Mouse (Mus musculus) G1E-ER4 (cell line): Measurements from ENCODE around the gene 6330409D20Rik. TPM values are rescaled to one million over a fixed set of nuclear protein-coding genes. Genes with fewer than 3 reads are reported as not detected.

ENCODE experiments used
- GATA1 ChIP-seq: IDR thresholded peaks from one replicate; pipeline ENCODE4 v1.8.0; 2012; ENCODE audit warnings: low read length, inconsistent platforms
- polyA plus RNA-seq: library from polyadenylated mRNA; stranded (reverse); fragments of >175 nt; gene quantifications from 2 replicates; pipeline ENCODE4 v1.2.3, GENCODE M21; 2012

6330409D20Rik gene
- polyA plus RNA-seq, 1 experiment: not detected

DNA sequence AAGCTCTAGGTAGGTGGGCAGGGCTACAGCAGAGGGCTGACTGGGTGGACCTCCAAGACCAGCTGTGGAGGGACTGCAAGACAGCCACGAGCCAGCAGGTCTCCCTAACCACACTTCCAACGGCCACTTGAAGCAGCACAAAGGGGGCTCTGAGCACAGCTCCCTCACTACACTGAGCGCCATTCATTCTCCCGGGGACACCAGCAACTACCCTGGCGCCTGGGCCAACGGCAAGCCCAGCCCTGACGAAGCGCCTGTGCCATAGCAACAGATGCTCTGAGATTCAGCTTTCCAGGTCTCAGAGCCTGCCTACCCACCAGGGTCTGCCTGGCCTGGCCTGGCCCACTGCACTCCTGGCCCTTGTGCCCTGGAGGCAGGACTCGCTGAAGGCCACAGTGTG lies 22.1 kb downstream of the 6330409D20Rik start:
- TF ChIP-seq GATA1: no peak

DNA sequence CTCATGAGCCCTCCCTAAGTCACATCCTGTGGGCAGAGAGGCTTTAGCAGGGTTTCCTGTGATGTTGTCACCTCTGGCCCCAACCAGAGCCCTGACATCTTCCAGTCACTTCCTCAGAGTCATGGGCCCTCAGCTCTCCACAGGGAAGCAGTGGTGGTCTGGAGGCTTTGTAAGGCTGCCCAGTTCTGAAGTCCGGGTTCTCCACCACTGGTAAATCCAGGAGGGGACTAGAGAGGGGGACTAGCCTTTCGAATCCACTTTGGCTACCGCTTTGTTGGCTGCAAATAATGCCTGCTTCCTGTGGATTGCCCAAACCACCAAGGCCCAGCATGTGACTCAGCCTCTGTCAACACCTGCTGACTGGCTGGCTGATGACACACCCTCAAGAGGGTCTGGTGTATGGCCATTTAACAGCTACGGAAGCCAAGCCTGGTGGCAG lies 25.8 kb downstream of the 6330409D20Rik start:
- no peak for TF ChIP-seq GATA1

DNA sequence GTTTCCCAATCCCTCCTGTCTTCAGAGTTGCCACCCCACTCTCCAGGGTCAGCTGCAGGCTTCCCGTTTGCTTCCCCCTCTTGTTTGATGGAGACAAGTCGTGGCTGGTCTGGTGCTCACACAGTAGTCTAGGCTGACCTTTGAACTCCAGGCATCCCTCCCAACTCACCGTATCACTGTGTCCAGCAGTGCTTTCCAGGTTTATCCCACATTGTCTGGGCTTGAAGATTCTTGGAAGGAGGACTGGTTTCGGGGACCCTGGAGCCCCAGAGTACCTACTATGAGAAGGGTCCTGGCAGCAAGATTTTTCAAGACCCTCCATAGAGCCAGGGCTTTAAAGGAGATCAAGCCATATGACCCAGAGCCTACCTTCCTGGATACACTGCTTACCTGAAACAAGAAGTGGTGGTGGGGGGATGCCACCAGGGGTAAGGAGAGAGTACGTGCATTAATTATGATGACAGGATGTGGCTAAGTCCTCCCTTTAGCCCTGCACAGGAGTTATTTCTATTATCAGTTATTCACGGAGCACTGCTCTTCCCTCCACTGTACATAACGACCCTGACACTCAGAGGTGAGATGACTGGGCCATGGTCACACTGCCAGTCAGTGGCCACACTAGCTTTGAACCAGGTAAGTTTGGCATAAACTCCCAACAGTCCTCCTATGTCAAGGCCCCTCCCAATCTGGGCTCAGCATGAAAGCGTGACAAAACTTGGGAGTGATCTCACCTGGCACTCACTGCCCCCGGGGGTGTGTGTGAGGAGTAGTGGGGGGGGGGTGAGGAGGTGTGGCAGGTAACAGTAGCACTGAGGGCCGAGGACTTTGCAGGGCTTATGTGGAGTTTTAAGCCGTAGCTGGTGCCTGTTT lies 26.5 kb downstream of the 6330409D20Rik start:
- no peak for TF ChIP-seq GATA1

- no peak for TF ChIP-seq GATA1
Observed at GRCm38 (mm10) chr2:32712934-32713817, 27.6 kb downstream of the 6330409D20Rik start, which contains the start of gene Cdk9. Cdk9 (minus strand) TSS chr2:32713076.

DNA sequence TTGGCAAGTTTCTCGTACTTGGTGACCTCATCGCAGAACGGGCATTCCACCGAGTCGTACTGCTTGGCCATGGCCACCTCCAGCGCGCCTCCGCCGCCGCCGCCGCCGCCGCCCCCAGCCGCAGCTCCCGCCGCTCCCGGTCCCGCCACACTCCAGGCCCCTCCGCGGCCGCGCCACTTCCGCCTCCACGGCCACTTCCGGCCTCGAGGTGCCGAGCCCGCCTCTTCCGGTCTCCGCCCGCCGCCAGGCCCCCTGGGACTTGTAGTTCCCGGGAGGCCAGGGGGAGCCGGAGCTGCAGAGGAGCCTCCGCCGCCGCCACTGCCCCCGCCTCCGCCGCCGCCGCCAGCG lies 28.3 kb downstream of the 6330409D20Rik start:
- no peak for TF ChIP-seq GATA1

DNA sequence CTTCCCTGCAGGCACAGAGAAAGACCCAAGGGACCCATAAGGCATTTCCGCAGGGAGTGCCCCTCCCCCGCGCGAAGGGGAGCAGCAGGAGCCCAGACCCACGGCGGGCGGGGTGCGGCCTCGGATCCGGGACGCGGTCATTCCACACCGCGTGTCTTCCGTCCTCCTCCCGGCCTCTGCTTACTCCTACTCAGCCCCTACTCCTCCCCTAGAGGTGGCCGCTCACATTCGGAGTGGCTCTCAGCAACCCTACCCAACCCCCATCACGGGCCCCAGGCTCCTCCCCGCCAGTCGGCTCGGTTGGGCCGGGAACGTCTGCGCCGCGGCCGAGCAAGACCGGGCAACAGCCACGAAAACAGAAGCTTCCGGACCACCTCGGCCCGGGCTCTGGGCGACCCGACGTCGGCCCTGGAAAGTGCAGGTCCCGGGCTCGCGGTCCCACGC lies 28.7 kb downstream of the 6330409D20Rik start:
- no peak for TF ChIP-seq GATA1

- TF ChIP-seq GATA1: no peak
Observed at GRCm38 (mm10) chr2:32711301-32712056, 29.3 kb downstream of the 6330409D20Rik start.

DNA sequence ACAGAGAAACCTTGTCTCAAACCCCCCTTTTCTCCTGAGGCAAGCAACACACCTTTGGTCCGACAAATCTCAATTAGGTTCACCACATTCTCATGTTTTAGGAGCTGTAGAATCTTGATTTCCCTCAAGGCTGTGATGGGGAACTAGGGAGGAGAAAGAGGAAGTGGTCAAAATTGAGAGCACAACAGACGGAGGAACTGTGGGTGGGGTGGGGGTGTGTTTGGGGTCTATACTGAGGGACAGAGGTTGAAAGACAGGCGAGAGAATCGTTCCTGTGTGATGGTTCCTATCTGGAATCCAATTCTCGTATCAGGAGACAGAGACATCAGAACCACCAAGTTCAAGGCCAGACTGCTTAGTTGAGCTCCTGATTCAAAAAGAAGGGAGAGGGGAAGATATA lies 30.4 kb downstream of the 6330409D20Rik start:
- TF ChIP-seq GATA1: no peak

DNA sequence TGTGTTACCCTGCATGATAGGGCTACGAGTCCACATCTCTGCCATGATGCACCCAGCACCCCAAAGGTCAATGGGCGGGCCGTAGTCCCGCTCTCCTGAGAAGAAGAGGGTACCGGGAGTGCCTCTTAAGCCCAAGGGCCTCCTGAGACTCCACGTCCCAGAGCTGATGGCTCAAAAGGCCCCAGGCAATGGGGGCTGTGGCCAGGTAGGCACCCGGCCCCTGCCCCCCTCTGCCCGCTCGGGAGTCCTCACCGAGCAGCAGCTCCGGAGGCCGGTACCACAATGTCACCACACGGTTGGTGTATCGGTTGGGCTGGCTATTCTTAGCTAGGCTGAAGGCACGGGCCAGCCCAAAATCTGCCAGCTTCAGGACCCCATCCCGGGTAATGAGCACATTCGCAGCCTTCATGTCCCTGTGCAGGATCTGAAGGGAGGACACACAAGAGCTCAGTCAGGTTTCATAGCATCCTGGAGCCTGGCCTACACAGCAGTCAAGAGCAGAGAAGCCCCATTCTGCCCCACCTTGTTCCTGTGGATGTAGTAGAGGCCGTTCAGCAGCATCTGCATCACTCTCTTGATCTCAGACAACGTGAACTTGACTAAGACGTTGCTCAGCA lies 31.2 kb downstream of the 6330409D20Rik start:
- TF ChIP-seq GATA1: no peak

DNA sequence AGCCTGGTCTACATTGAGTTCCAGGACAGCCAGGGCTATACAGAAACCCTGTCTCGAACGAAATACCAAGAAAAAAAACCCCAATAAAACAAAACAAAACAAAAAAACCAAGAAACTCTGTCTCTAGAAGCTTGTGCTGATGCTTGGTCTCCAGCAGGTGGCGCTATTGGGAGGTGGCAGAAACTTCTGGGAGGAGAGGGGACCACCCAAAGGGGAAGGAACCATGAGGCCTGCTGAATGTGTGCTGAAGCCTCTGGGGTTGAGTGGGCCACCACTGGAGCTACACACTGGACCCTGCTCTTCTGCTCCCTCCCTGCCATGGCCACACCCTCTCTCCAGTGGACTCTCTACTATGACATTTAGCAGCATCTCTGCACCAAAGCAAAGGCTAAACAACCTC lies 32.2 kb downstream of the 6330409D20Rik start:
- TF ChIP-seq GATA1: no peak

GRCm38 (mm10) chr2:32706971-32707370 lies 33.8 kb downstream of the 6330409D20Rik start:
- TF ChIP-seq GATA1: no peak

DNA sequence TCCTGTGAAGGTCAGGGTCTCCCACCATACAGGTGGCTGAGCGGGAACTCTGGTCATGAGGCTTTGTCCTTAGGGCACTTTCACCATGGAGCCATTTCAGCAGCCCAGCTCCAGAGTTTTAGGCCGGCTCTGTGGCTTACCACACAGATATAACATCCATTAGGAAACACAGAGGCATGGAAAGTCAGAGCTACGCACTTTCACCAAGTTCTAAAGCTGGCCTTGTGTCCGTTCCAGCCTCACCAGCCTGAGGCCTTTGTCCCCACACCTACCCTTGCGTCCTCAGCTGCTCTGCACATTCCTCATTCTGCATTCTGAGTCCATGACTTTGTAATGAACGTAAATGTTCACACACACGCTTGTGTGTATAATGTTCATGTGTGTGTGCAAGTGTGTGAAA lies 35.8 kb downstream of the 6330409D20Rik start:
- TF ChIP-seq GATA1: no peak

- TF ChIP-seq GATA1: no peak
Observed at GRCm38 (mm10) chr2:32704021-32704421, 36.8 kb downstream of the 6330409D20Rik start, which contains the start of gene Fpgs. Fpgs (minus strand) TSS chr2:32704145.

DNA sequence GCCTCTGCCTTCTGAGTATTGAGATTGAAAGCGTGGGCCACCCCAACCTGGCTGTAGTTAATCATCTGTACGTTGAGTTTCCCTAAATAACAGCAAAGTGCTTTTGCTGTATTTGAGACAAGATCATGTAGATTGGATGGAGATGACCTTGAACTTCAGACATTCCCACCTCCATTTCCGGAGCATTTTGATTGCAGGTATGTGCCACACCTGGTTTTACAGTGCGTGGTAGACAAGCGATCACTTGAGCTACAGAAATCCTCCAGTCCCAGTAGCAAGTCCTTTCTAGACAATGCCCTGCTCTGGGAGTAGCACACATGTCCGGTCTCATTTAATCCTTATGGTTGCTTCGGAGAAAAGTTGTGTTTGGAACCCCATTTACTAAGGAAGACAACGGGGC lies 37.8 kb downstream of the 6330409D20Rik start:
- TF ChIP-seq GATA1: no peak
